ENCODE assay signal across 8 mouse cellular contexts in genomic region chr11:31949331-31949785, GRCm38 (mm10). TPM values are rescaled to one million over a fixed set of nuclear protein-coding genes. Genes with fewer than 3 reads are reported as not detected.
DNase-seq lines count a peak whose midpoint lies in the region; ATAC-seq lines count a peak whose summit lies in the region.

No protein-coding gene starts in this region.

- peak; percentile 83 for ATAC-seq in frontal cortex, adult (ENCODE audit: low TSS enrichment)
- peak; percentile 68 for ATAC-seq in inflammation-experienced regulatory T-cells, adult 6 months
- peak; percentile 75 for ATAC-seq in megakaryocyte progenitor cell, adult 5-6 weeks (replicated peaks; ENCODE audit: poor library complexity)

- intact Hi-C loops in heart, postnatal 25 days (cut with DNase I): loop anchor here (1.0 to 5.0 kb wide), 3 partner anchors 77 to 702 kb away; partner anchors contain the start of gene Cpeb4
- intact Hi-C loops in left cerebral cortex, postnatal 14 days (cut with DNase I): loop anchor here (1.0 to 10.0 kb wide), 3 partner anchors 185 to 697 kb away; no protein-coding TSS in a partner anchor

- DNase-seq in heart, adult 11 months: peak; percentile 91
- DNase-seq in heart, postnatal 25 days (ENCODE audit: low spot score): no peak
- peak; percentile 66 for DNase-seq in cerebellum, adult 9-11 months
- DNase-seq in left cerebral cortex, postnatal 14 days (ENCODE audit: low spot score in 2 of 2): peak; percentile 86 to 91
- DNase-seq in skeletal muscle tissue, adult 2 months (ENCODE audit: low read depth, low spot score): peak; percentile 58

RNA-seq across cellular contexts. Expression of gene 4930524B15Rik, which starts 16.0 kb away (rescaled TPM):
- not detected for total RNA-seq in heart, postnatal 25 days (2021)
- polyA plus RNA-seq in inflammation-experienced regulatory T-cells, adult 6 months (2017; shearing (Covaris generic)): not detected
- total RNA-seq in left cerebral cortex, postnatal 14 days (2021): not detected
- not detected in 2 replicates for total RNA-seq in megakaryocyte progenitor cell, adult 5-6 weeks (2015)
- not detected in 2 replicates for total RNA-seq in megakaryocyte progenitor cell, adult 5-6 weeks (2017)

RNA-seq across cellular contexts. Expression of gene Nsg2, which starts 50.9 kb away (rescaled TPM):
- total RNA-seq in heart, postnatal 25 days (2021): 1 to 10 TPM; 1.0 TPM
- 10 to 100 TPM in 2 of 3 experiments, 1 to 10 TPM in 1; 8.5 to 97.5 (median 73.7) TPM for polyA plus RNA-seq in inflammation-experienced regulatory T-cells, adult 6 months (2017; shearing (Covaris generic))
- total RNA-seq in left cerebral cortex, postnatal 14 days (2021): 100 to 1,000 TPM; 759 to 774 TPM
- 0.10 TPM in 1 of 2 replicates, not detected in the other for total RNA-seq in megakaryocyte progenitor cell, adult 5-6 weeks (2015)
- 0.08 and 0.27 TPM in 2 replicates for total RNA-seq in megakaryocyte progenitor cell, adult 5-6 weeks (2017)

Comparison
In these comparisons a context has a peak if more than half of its experiments do, and no peak if none do; other contexts are left out.
1. RNA of gene Nsg2, which starts 50.9 kb away (total RNA-seq): 759 to 774 TPM in left cerebral cortex, postnatal 14 days; 1.0 TPM in heart, postnatal 25 days and 0.08 to 0.27 TPM in megakaryocyte progenitor cell, adult 5-6 weeks; every median in the first group is over 100 times any median in the second.
2. Peak in every context shown above with its lines, with median percentiles within 50 percentile points of each other: ATAC-seq.